Mouse (Mus musculus): ENCODE results near the gene Chmp4b. TPM values are rescaled to one million over a fixed set of nuclear protein-coding genes. Genes with fewer than 3 reads are reported as not detected.
A peak's percentile ranks its signal among the peaks of the same experiment; 100 is the strongest.

The Chmp4b gene
- polyA plus RNA-seq, 1 experiment from 2014 or later, result 40.0 TPM

GRCm38 (mm10) chr2:154707830-154708385 is 56.4 kb downstream of the Chmp4b start:
- H3K4me3 ChIP-seq (replicated peaks), result no peak overlapping the region
- no peaks in the 10 kb centered on the region for H3K27me3 ChIP-seq (replicated peaks)
- ATAC-seq (ENCODE audit: insufficient read depth, low FRiP score, low read depth), result no peak
- H3K27ac ChIP-seq, result no peak overlapping the region
- 52% methylated on average over 7 of the region's 7 CpGs for WGBS
- no peak overlapping the region for H3K4me2 ChIP-seq
- H3K9ac ChIP-seq, result no peak overlapping the region
- no peaks in the 10 kb centered on the region for H3K36me3 ChIP-seq
- H3K9me3 ChIP-seq, result no peaks in the 10 kb centered on the region
- H3K4me1 ChIP-seq, result peaks cover 6% of the 10 kb centered on the region

GRCm38 (mm10) chr2:154711701-154712100 is 60.2 kb downstream of the Chmp4b start:
- Histone ChIP-seq H3K9ac (no peak overlapping the region), H3K4me1 (peaks cover 6% of the 10 kb centered on the region), H3K4me2 (no peak overlapping the region), H3K36me3 (no peaks in the 10 kb centered on the region), H3K4me3 (replicated peaks) (no peak overlapping the region), H3K9me3 (no peaks in the 10 kb centered on the region), H3K27me3 (replicated peaks) (no peaks in the 10 kb centered on the region), H3K27ac (no peak overlapping the region)
- no peak for ATAC-seq (ENCODE audit: insufficient read depth, low FRiP score, low read depth)
- WGBS, result 51% methylated on average over 3 of the region's 3 CpGs

- Histone ChIP-seq H3K4me2 (no peak overlapping the region), H3K27ac (no peak overlapping the region), H3K4me1 (peaks cover 6% of the 10 kb centered on the region), H3K4me3 (replicated peaks) (no peak overlapping the region), H3K27me3 (replicated peaks) (no peaks in the 10 kb centered on the region), H3K9me3 (no peaks in the 10 kb centered on the region), H3K36me3 (no peaks in the 10 kb centered on the region), H3K9ac (no peak overlapping the region)
- no peak for ATAC-seq (ENCODE audit: insufficient read depth, low FRiP score, low read depth)
- 40% methylated on average over 5 of the region's 5 CpGs for WGBS
Measured at GRCm38 (mm10) chr2:154712271-154712677, 60.8 kb downstream of the Chmp4b start.

GRCm38 (mm10) chr2:154713083-154713482 is 61.6 kb downstream of the Chmp4b start:
- no peaks in the 10 kb centered on the region for H3K36me3 ChIP-seq
- H3K4me1 ChIP-seq, result peaks cover 1% of the 10 kb centered on the region
- H3K27ac ChIP-seq, result no peak overlapping the region
- H3K9ac ChIP-seq, result no peak overlapping the region
- no peak for ATAC-seq (ENCODE audit: insufficient read depth, low FRiP score, low read depth)
- 64% methylated on average over 5 of the region's 6 CpGs for WGBS
- H3K4me3 ChIP-seq (replicated peaks), result no peak overlapping the region
- H3K9me3 ChIP-seq, result no peaks in the 10 kb centered on the region
- no peak overlapping the region for H3K4me2 ChIP-seq
- H3K27me3 ChIP-seq (replicated peaks), result no peaks in the 10 kb centered on the region

GRCm38 (mm10) chr2:154713964-154714363 is 62.5 kb downstream of the Chmp4b start:
- H3K27me3 ChIP-seq (replicated peaks), result no peaks in the 10 kb centered on the region
- H3K27ac ChIP-seq, result no peak overlapping the region
- WGBS, result 56% methylated on average over 3 of the region's 3 CpGs
- H3K9ac ChIP-seq, result no peak overlapping the region
- no peaks in the 10 kb centered on the region for H3K4me1 ChIP-seq
- no peaks in the 10 kb centered on the region for H3K9me3 ChIP-seq
- H3K4me3 ChIP-seq (replicated peaks), result no peak overlapping the region
- no peak for ATAC-seq (ENCODE audit: insufficient read depth, low FRiP score, low read depth)
- H3K36me3 ChIP-seq, result no peaks in the 10 kb centered on the region
- no peak overlapping the region for H3K4me2 ChIP-seq

GRCm38 (mm10) chr2:154716586-154716985 is 65.1 kb downstream of the Chmp4b start:
- H3K4me1 ChIP-seq, result no peaks in the 10 kb centered on the region
- H3K4me2 ChIP-seq, result no peak overlapping the region
- H3K27ac ChIP-seq, result no peak overlapping the region
- H3K27me3 ChIP-seq (replicated peaks), result no peaks in the 10 kb centered on the region
- H3K4me3 ChIP-seq (replicated peaks), result no peak overlapping the region
- 79% methylated on average over 4 of the region's 4 CpGs for WGBS
- no peaks in the 10 kb centered on the region for H3K36me3 ChIP-seq
- no peak overlapping the region for H3K9ac ChIP-seq
- ATAC-seq (ENCODE audit: insufficient read depth, low FRiP score, low read depth), result no peak
- H3K9me3 ChIP-seq, result no peaks in the 10 kb centered on the region

- Histone ChIP-seq H3K9ac (no peak overlapping the region), H3K36me3 (no peaks in the 10 kb centered on the region), H3K4me1 (no peaks in the 10 kb centered on the region), H3K4me3 (replicated peaks) (no peak overlapping the region), H3K9me3 (no peaks in the 10 kb centered on the region), H3K4me2 (no peak overlapping the region), H3K27me3 (replicated peaks) (no peaks in the 10 kb centered on the region), H3K27ac (no peak overlapping the region)
- no peak for ATAC-seq (ENCODE audit: insufficient read depth, low FRiP score, low read depth)
Measured at GRCm38 (mm10) chr2:154717081-154717480, 65.6 kb downstream of the Chmp4b start.

GRCm38 (mm10) chr2:154718855-154719556 is 67.5 kb downstream of the Chmp4b start:
- 77% methylated on average over 12 of the region's 12 CpGs for WGBS
- H3K9ac ChIP-seq, result no peak overlapping the region
- H3K4me3 ChIP-seq (replicated peaks), result no peak overlapping the region
- ATAC-seq (ENCODE audit: insufficient read depth, low FRiP score, low read depth), result no peak
- H3K27me3 ChIP-seq (replicated peaks), result no peaks in the 10 kb centered on the region
- no peaks in the 10 kb centered on the region for H3K36me3 ChIP-seq
- H3K4me1 ChIP-seq, result no peaks in the 10 kb centered on the region
- H3K4me2 ChIP-seq, result no peak overlapping the region
- no peaks in the 10 kb centered on the region for H3K9me3 ChIP-seq
- H3K27ac ChIP-seq, result no peak overlapping the region

- no peak overlapping the region for H3K27ac ChIP-seq
- no peak overlapping the region for H3K4me2 ChIP-seq
- no peaks in the 10 kb centered on the region for H3K27me3 ChIP-seq (replicated peaks)
- 85% methylated on average over 2 of the region's 2 CpGs for WGBS
- no peak for ATAC-seq (ENCODE audit: insufficient read depth, low FRiP score, low read depth)
- no peak overlapping the region for H3K4me3 ChIP-seq (replicated peaks)
- no peaks in the 10 kb centered on the region for H3K36me3 ChIP-seq
- no peaks in the 10 kb centered on the region for H3K4me1 ChIP-seq
- no peak overlapping the region for H3K9ac ChIP-seq
- no peaks in the 10 kb centered on the region for H3K9me3 ChIP-seq
Measured at GRCm38 (mm10) chr2:154720315-154720714, 68.8 kb downstream of the Chmp4b start.

- Histone ChIP-seq H3K9ac (no peak overlapping the region), H3K9me3 (no peaks in the 10 kb centered on the region), H3K36me3 (no peaks in the 10 kb centered on the region), H3K27me3 (replicated peaks) (no peaks in the 10 kb centered on the region), H3K27ac (no peak overlapping the region), H3K4me1 (no peaks in the 10 kb centered on the region), H3K4me3 (replicated peaks) (no peak overlapping the region), H3K4me2 (no peak overlapping the region)
- ATAC-seq (ENCODE audit: insufficient read depth, low FRiP score, low read depth), result no peak
- 82% methylated on average over 4 of the region's 4 CpGs for WGBS
Measured at GRCm38 (mm10) chr2:154723473-154723872, 72.0 kb downstream of the Chmp4b start.

GRCm38 (mm10) chr2:154729737-154730136 is 78.2 kb downstream of the Chmp4b start:
- H3K4me2 ChIP-seq, result no peak overlapping the region
- WGBS, result 35% methylated on average over 3 of the region's 3 CpGs
- H3K27me3 ChIP-seq (replicated peaks), result no peaks in the 10 kb centered on the region
- H3K4me1 ChIP-seq, result no peaks in the 10 kb centered on the region; the same call in 1 of the 2 replicates
- H3K9me3 ChIP-seq, result no peaks in the 10 kb centered on the region
- no peak overlapping the region for H3K4me3 ChIP-seq (replicated peaks)
- ATAC-seq (ENCODE audit: insufficient read depth, low FRiP score, low read depth), result no peak
- H3K9ac ChIP-seq, result no peak overlapping the region
- no peaks in the 10 kb centered on the region for H3K36me3 ChIP-seq
- H3K27ac ChIP-seq, result peak overlapping the region; percentile 59; the same call in 1 of the 2 replicates

- Histone ChIP-seq H3K9ac (no peak overlapping the region), H3K27me3 (replicated peaks) (no peaks in the 10 kb centered on the region), H3K9me3 (no peaks in the 10 kb centered on the region), H3K4me1 (no peaks in the 10 kb centered on the region; the same call in 1 of the 2 replicates), H3K4me2 (no peak overlapping the region), H3K27ac (no peak overlapping the region), H3K36me3 (no peaks in the 10 kb centered on the region), H3K4me3 (replicated peaks) (no peak overlapping the region)
- no peak for ATAC-seq (ENCODE audit: insufficient read depth, low FRiP score, low read depth)
- 72% methylated on average over 3 of the region's 3 CpGs for WGBS
Measured at GRCm38 (mm10) chr2:154730841-154731240, 79.3 kb downstream of the Chmp4b start.

Data from stomach, embryonic 15.5 days (tissue).